Mouse (Mus musculus) liver, embryonic 16.5 days (tissue): ENCODE data around the gene Arhgef25. TPM values are rescaled to one million over a fixed set of nuclear protein-coding genes. Genes with fewer than 3 reads are reported as not detected.
A peak's percentile ranks its signal among the peaks of the same experiment; 100 is the strongest.

ENCODE experiments used
- ATAC-seq: fragments of 200-750 bp; cut with Nextera tagmentation; 2 replicates; pipeline ENCODE4 v1.8.0; 2017; ENCODE audit warnings: low read depth, mild to moderate bottlenecking, moderate number of reproducible peaks, moderate library complexity
- H3K27ac ChIP-seq: fragments of 300-500 bp; sonication (generic); 2 replicates; pipeline ENCODE4 v1.5.1; 2014; ENCODE audit warnings: mild to moderate bottlenecking, low read length
- H3K27me3 ChIP-seq: fragments of 300-500 bp; sonication (generic); 2 replicates; pipeline ENCODE4 v1.6.1; 2014; ENCODE audit warnings: low read depth, low read length, mixed read lengths; ENCODE audit not compliant: control insufficient read depth, insufficient read depth
- H3K36me3 ChIP-seq: fragments of 300-500 bp; sonication (generic); 2 replicates; pipeline ENCODE4 v1.6.1; 2014; ENCODE audit warnings: mild to moderate bottlenecking; ENCODE audit not compliant: control insufficient read depth, insufficient read depth
- H3K4me1 ChIP-seq: fragments of 300-500 bp; sonication (generic); 2 replicates; pipeline ENCODE4 v1.6.1; 2014; ENCODE audit warnings: low read depth, low read length, mixed read lengths; ENCODE audit not compliant: control insufficient read depth
- H3K4me2 ChIP-seq: fragments of 300-500 bp; sonication (generic); 2 replicates; pipeline ENCODE4 v1.6.1; 2014; ENCODE audit warnings: low read depth, low read length, mixed read lengths
- H3K4me3 ChIP-seq: fragments of 300-500 bp; sonication (generic); 2 replicates; pipeline ENCODE4 v1.5.1; 2014; ENCODE audit warnings: low read depth, mild to moderate bottlenecking, low read length
- H3K9ac ChIP-seq: fragments of 300-500 bp; sonication (generic); 2 replicates; pipeline ENCODE4 v1.6.1; 2014; ENCODE audit warnings: low read depth, low read length
- H3K9me3 ChIP-seq: fragments of 300-500 bp; sonication (generic); replicated peaks from 2 replicates; pipeline ENCODE4 v1.6.1; 2016; ENCODE audit warnings: low read length; ENCODE audit not compliant: control insufficient read depth
- WGBS: fragments of 180-500 bp; shearing (Covaris S2); extraction: QIAGEN DNeasy Blood & Tissue Kit; methylation state at CpG from one replicate; pipeline ENCODE4 v1.1.7; 2014; ENCODE audit not compliant: insufficient replicate concordance; 5-methylcytosine and 5-hydroxymethylcytosine counted together
- polyA plus RNA-seq: library from polyadenylated mRNA; unstranded; fragments of >200 nt; fragmentation: Nextera tagmentation; extraction: Ambion mirVana; gene quantifications from 2 replicates; pipeline ENCODE4 v1.2.1, GENCODE M21; 2015

Gene Arhgef25
- polyA plus RNA-seq, 1 experiment from 2014 or later, result 5.7 TPM

DNA sequence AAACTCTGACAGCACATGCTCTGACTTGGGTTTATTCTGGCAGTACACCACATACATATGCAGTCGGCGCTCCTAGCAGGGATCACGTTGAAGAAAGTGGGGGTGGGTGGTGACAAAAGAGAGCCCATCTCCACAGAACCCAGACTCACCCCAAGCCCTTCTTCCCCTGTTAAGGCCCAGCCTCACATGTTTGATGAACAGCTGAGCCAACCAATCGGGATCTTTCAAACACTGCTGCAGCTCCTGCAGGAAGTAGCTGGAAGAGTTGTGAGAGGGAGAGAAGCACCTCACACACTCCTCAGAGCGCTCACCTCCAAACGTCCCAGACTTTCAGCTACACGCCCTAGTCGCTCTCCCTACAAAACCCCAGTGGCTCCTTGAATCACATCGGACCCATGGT is 4.8 kb downstream of the Arhgef25 start:
- H3K4me3 ChIP-seq, result no peak overlapping the region
- H3K9me3 ChIP-seq, result no peaks in the 10 kb centered on the region
- peaks cover 28% of the 10 kb centered on the region for H3K4me1 ChIP-seq
- no peaks in the 10 kb centered on the region for H3K36me3 ChIP-seq
- no peak for ATAC-seq
- no peak overlapping the region for H3K9ac ChIP-seq
- no peak overlapping the region for H3K27ac ChIP-seq
- no peak overlapping the region for H3K4me2 ChIP-seq
- H3K27me3 ChIP-seq, result peaks cover 26% of the 10 kb centered on the region
- WGBS, result 67% methylated on average over 9 of the region's 9 CpGs

- peak; percentile 37; the same call in 1 of the 2 replicates for ATAC-seq
- Histone ChIP-seq H3K27ac (no peak overlapping the region), H3K4me3 (no peak overlapping the region), H3K9me3 (no peaks in the 10 kb centered on the region), H3K4me2 (no peak overlapping the region; the same call in 1 of the 2 replicates), H3K9ac (no peak overlapping the region), H3K4me1 (peaks cover 15% of the 10 kb centered on the region), H3K27me3 (peaks cover 39% of the 10 kb centered on the region), H3K36me3 (no peaks in the 10 kb centered on the region)
- WGBS, result 24% methylated on average over 20 of the region's 20 CpGs
Measured at GRCm38 (mm10) chr10:127183759-127184158, 6.1 kb downstream of the Arhgef25 start.

- H3K27me3 ChIP-seq, result peaks cover 48% of the 10 kb centered on the region
- H3K4me2 ChIP-seq, result no peak overlapping the region
- H3K4me1 ChIP-seq, result peaks cover 18% of the 10 kb centered on the region
- WGBS, result 71% methylated on average over 4 of the region's 4 CpGs
- H3K9me3 ChIP-seq, result no peaks in the 10 kb centered on the region
- no peak overlapping the region for H3K9ac ChIP-seq
- no peaks in the 10 kb centered on the region for H3K36me3 ChIP-seq
- H3K4me3 ChIP-seq, result no peak overlapping the region
- no peak overlapping the region for H3K27ac ChIP-seq
- no peak for ATAC-seq
Measured at GRCm38 (mm10) chr10:127182624-127183023, 7.3 kb downstream of the Arhgef25 start.

DNA sequence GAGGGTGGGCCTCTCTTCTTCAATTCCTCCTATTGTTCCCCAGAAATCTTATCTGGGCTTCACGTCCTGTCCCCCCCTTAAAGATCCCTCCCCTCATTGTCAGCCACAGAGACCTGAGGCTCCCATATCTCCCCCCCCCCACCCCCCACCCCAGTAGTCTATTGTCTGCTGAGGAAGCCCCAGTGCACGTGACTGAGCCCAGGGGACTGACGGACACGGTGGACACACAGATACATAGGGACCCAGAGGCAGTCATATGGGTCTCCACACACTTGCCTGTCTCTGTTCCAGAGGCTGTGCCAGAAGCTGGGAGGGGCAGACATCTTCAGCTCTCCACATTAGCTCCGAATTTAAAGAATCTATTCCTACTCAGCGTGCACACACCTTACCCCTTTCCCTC is 8.3 kb downstream of the Arhgef25 start:
- Histone ChIP-seq H3K27ac (no peak overlapping the region), H3K4me3 (no peak overlapping the region), H3K27me3 (peaks cover 59% of the 10 kb centered on the region), H3K36me3 (no peaks in the 10 kb centered on the region), H3K9me3 (no peaks in the 10 kb centered on the region), H3K9ac (no peak overlapping the region), H3K4me1 (peaks cover 27% of the 10 kb centered on the region), H3K4me2 (no peak overlapping the region)
- no peak for ATAC-seq
- WGBS, result 42% methylated on average over 6 of the region's 6 CpGs

- Histone ChIP-seq H3K36me3 (no peaks in the 10 kb centered on the region), H3K9ac (no peak overlapping the region), H3K4me1 (peaks cover 27% of the 10 kb centered on the region), H3K27ac (no peak overlapping the region), H3K4me2 (no peak overlapping the region), H3K9me3 (no peaks in the 10 kb centered on the region), H3K27me3 (peaks cover 67% of the 10 kb centered on the region), H3K4me3 (no peak overlapping the region)
- no peak for ATAC-seq
- WGBS, result 3% methylated on average over 3 of the region's 3 CpGs
Measured at GRCm38 (mm10) chr10:127180695-127181047, 9.2 kb downstream of the Arhgef25 start.

DNA sequence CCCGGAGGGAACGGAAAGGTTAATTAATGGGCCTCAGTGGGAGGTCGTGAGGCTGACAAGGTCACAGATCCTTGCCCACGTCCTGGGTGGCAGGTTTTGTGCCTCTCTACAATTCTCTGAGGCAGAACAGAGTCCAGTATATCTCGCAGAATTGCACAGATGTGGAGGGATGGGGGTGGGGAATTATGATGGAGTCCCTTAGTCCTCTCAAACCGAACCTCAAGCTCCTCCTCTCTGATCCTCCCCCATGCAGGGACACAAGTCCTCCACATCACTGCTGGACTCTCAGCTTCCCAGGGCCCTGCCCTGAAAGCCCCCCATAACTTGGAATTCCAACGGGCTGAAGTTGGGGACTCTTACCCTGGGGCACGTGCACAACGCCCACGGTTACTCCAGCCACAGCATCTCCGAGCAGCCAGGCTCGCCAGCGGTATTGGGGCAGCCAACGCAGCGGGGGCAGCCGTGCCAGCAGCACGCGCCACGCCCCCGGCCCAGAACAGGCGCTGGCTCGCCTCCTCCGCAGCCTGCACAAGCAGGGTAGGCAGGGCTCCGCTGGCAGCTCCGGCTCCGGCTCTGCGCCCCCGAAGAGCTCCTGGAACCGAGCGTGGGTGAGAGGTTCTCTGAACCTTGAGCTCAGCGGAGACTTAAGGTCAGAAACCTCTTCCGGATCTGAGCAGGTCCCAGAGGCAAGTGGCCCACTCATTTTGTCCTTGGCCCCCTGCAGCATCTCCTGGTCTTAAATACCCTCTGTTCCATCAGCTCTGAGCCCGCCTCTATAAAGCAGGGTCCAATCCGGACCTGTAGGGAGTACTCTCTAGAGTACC is 9.8 kb downstream of the Arhgef25 start, which contains the start of gene Slc26a10:
Gene Slc26a10 (minus strand): TSS at position 775 of the 824 bp plus-strand sequence.
- Histone ChIP-seq H3K9ac (no peak within 1 kb of the TSS), H3K4me1 (peaks cover 27% of the 10 kb centered on the region), H3K9me3 (no peaks in the 10 kb centered on the region), H3K4me3 (0 out of 2 replicates have a peak within 1 kb of the TSS, but pooled peaks have one; percentile 2), H3K36me3 (no peaks in the 10 kb centered on the region), H3K27me3 (peaks cover 67% of the 10 kb centered on the region), H3K4me2 (no peak within 1 kb of the TSS), H3K27ac (no peak within 1 kb of the TSS)
- no peak for ATAC-seq
- 2% methylated on average over 34 of the region's 34 CpGs for WGBS

- no peaks in the 10 kb centered on the region for H3K9me3 ChIP-seq
- H3K4me1 ChIP-seq, result peaks cover 21% of the 10 kb centered on the region
- 4% methylated on average over 41 of the region's 41 CpGs for WGBS
- H3K9ac ChIP-seq, result no peak overlapping the region
- ATAC-seq, result no peak
- peaks cover 62% of the 10 kb centered on the region for H3K27me3 ChIP-seq
- peak overlapping the region; percentile 34 for H3K4me3 ChIP-seq
- H3K4me2 ChIP-seq, result peak overlapping the region; percentile 54
- H3K27ac ChIP-seq, result no peak overlapping the region
- H3K36me3 ChIP-seq, result no peaks in the 10 kb centered on the region
Measured at GRCm38 (mm10) chr10:127178286-127179027, 11.4 kb downstream of the Arhgef25 start.

DNA sequence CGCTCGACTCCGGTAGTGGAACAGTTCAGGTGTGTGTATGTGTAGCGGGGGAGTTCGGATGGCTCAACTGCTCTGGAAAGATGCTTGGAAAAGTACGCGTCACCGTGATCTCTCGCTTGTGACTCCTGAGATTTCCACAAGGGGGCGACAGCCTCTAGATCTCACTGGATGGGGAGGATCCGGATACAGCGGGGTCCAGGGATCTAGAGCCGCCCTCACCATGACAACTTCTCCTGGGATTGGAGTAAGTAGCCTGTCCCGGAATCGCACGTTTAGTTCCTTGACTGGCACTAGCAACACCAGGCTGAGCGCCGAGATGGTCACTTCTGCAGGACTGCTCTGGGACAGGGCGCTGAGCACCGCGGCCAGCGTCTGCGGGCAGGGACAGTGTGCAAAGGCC is 12.2 kb downstream of the Arhgef25 start:
- 1% methylated on average over 23 of the region's 23 CpGs for WGBS

DNA sequence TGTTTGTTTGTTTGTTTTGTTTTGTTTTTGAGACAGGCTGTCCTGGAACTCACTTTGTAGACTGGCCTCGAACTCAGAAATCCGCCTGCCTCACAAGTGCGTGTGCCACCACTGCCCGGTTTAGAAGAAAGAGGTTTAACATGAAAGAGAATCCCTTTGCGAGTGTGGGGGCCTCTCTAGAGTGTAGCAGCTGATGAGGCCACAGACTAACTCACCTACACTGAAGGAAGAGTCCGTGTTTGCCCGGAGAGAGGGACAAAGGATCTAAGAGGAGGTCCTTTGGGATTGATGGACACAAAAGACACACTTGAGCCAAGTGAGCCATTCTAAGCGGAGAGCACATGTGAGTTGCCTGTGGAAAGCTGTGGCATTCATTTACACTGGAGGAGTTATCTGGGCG is 12.6 kb downstream of the Arhgef25 start:
- no peak for ATAC-seq
- no peaks in the 10 kb centered on the region for H3K36me3 ChIP-seq
- H3K27me3 ChIP-seq, result peaks cover 58% of the 10 kb centered on the region
- no peak overlapping the region for H3K4me3 ChIP-seq
- H3K9me3 ChIP-seq, result no peaks in the 10 kb centered on the region
- WGBS, result 18% methylated on average over 9 of the region's 9 CpGs
- peaks cover 21% of the 10 kb centered on the region for H3K4me1 ChIP-seq
- peak overlapping the region; percentile 54; the same call in 1 of the 2 replicates for H3K4me2 ChIP-seq
- H3K27ac ChIP-seq, result no peak overlapping the region
- no peak overlapping the region for H3K9ac ChIP-seq

More for the DNA sequence above, 12.2 kb downstream of the Arhgef25 start:
- no peak overlapping the region for H3K9ac ChIP-seq
- peaks cover 58% of the 10 kb centered on the region for H3K27me3 ChIP-seq
- H3K4me1 ChIP-seq, result peaks cover 21% of the 10 kb centered on the region
- peak overlapping the region; percentile 34 for H3K4me3 ChIP-seq
- H3K9me3 ChIP-seq, result no peaks in the 10 kb centered on the region
- H3K4me2 ChIP-seq, result peak overlapping the region; percentile 54
- H3K36me3 ChIP-seq, result no peaks in the 10 kb centered on the region
- peak; percentile 28 for ATAC-seq
- no peak overlapping the region for H3K27ac ChIP-seq
